10 mouse cellular contexts compared by ENCODE assay signal in genomic region chr1:187605391-187606270, GRCm38 (mm10). TPM values are rescaled to one million over a fixed set of nuclear protein-coding genes. Genes with fewer than 3 reads are reported as not detected.
DNase-seq lines count a peak whose midpoint lies in the region; ATAC-seq lines count a peak whose summit lies in the region.
"Had no signal": no experiment of that assay in that cellular context is flagged by ENCODE, and none has a peak within 500 bp of the region (broad histone marks: within the 10 kb centered on the region; RNA-seq: fewer than 3 reads in every experiment).

No protein-coding gene starts in this region.

- peak overlapping the region; percentile 64 for H3K9ac ChIP-seq in heart, embryonic 13.5 days
- no peak overlapping the region; the same call in 1 of the 2 replicates for H3K9ac ChIP-seq in hindbrain, embryonic 13.5 days
- H3K9ac ChIP-seq in midbrain, embryonic 14.5 days (replicated peaks; ENCODE audit: low read length), result no peak overlapping the region

- no peak for ATAC-seq in heart, embryonic 13.5 days (ENCODE audit: extremely low read depth, insufficient number of reproducible peaks, low FRiP score, low TSS enrichment)
- peak; percentile 40; the same call in 1 of the 2 replicates for ATAC-seq in hindbrain, embryonic 13.5 days (ENCODE audit: low FRiP score)
- ATAC-seq in midbrain, embryonic 14.5 days (ENCODE audit: low FRiP score, low TSS enrichment), result no peak; the same call in 1 of the 2 replicates
- ATAC-seq in inflammation-experienced regulatory T-cells, adult 6 months, result no peak

- H3K4me3 ChIP-seq in heart, embryonic 13.5 days, result peak overlapping the region; percentile 41
- H3K4me3 ChIP-seq in hindbrain, embryonic 13.5 days, result peak overlapping the region; percentile 26
- H3K4me3 ChIP-seq in midbrain, embryonic 14.5 days (replicated peaks; ENCODE audit: low read depth, low read length), result peak overlapping the region; percentile 23
- H3K4me3 ChIP-seq: megakaryocyte, embryonic 14.5 days had no signal

- peaks cover 5% of the 10 kb centered on the region for H3K9me3 ChIP-seq in heart, embryonic 13.5 days
- 0 out of 2 replicates have a peak, but pooled peaks cover 3% of the 10 kb centered on the region for H3K9me3 ChIP-seq in hindbrain, embryonic 13.5 days
- no peaks in the 10 kb centered on the region for H3K9me3 ChIP-seq in midbrain, embryonic 14.5 days (ENCODE audit: control insufficient read depth, low read length)

- peaks cover 56% of the 10 kb centered on the region for H3K27me3 ChIP-seq in heart, embryonic 13.5 days (replicated peaks)
- H3K27me3 ChIP-seq in hindbrain, embryonic 13.5 days, result peaks cover 76% of the 10 kb centered on the region
- peaks cover 46% of the 10 kb centered on the region for H3K27me3 ChIP-seq in midbrain, embryonic 14.5 days (ENCODE audit: control insufficient read depth, insufficient read depth, low read length)

- WGBS in heart, embryonic 13.5 days, result 6% methylated on average over 32 of the region's 32 CpGs
- whole genome bisulfite sequencing in hindbrain, embryonic 13.5 days, result 2% methylated on average over 32 of the region's 32 CpGs
- WGBS in midbrain, embryonic 14.5 days, result 1% methylated on average over 32 of the region's 32 CpGs

- H3K4me1 ChIP-seq in heart, embryonic 13.5 days, result peaks cover 50% of the 10 kb centered on the region
- H3K4me1 ChIP-seq in hindbrain, embryonic 13.5 days (replicated peaks), result peaks cover 67% of the 10 kb centered on the region
- H3K4me1 ChIP-seq in midbrain, embryonic 14.5 days (ENCODE audit: control insufficient read depth, insufficient read depth, low read length), result peaks cover 39% of the 10 kb centered on the region

- H3K4me2 ChIP-seq in heart, embryonic 13.5 days, result peak overlapping the region; percentile 64
- H3K4me2 ChIP-seq in hindbrain, embryonic 13.5 days, result peak overlapping the region; percentile 54
- H3K4me2 ChIP-seq in midbrain, embryonic 14.5 days (ENCODE audit: low read length), result peak overlapping the region; percentile 56

- no peaks in the 10 kb centered on the region for H3K36me3 ChIP-seq in heart, embryonic 13.5 days
- H3K36me3 ChIP-seq in hindbrain, embryonic 13.5 days, result no peaks in the 10 kb centered on the region
- no peaks in the 10 kb centered on the region for H3K36me3 ChIP-seq in midbrain, embryonic 14.5 days (ENCODE audit: control insufficient read depth, insufficient read depth, low read length)

- no peak overlapping the region for H3K27ac ChIP-seq in heart, embryonic 13.5 days (replicated peaks)
- H3K27ac ChIP-seq in hindbrain, embryonic 13.5 days, result peak overlapping the region; percentile 8; the same call in 1 of the 2 replicates
- no peak overlapping the region for H3K27ac ChIP-seq in midbrain, embryonic 14.5 days (replicated peaks; ENCODE audit: low read depth, low read length)

- DNase-seq in heart, postnatal 4 days, result no peak
- peak; percentile 74 for DNase-seq in embryo, embryonic 11 days
- DNase-seq in midbrain, embryonic 14.5 days, result peak; percentile 74
- DNase-seq in frontal cortex, postnatal 36 days (ENCODE audit: low spot score in 2 of 2), result no peak
- no peak for DNase-seq in MN1 (ENCODE audit: low spot score)
- DNase-seq: adrenal gland, adult 2 months had no signal

RNA-seq across cellular contexts. Expression of gene Esrrg, which starts 3.0 kb away (rescaled TPM):
- 21.2 and 23.6 TPM in 2 replicates for polyA plus RNA-seq in heart, embryonic 13.5 days (2015; fragmentation: Nextera tagmentation; extraction: Ambion mirVana)
- total RNA-seq in heart, postnatal 4 days (2021), result 10 to 100 TPM; 37.9 to 50.1 TPM
- 28.4 and 28.9 TPM in 2 replicates for polyA plus RNA-seq in hindbrain, embryonic 13.5 days (2015; fragmentation: Nextera tagmentation; extraction: Ambion mirVana)
- polyA plus RNA-seq in midbrain, embryonic 14.5 days (2014; fragmentation: Nextera tagmentation; extraction: Ambion mirVana), result 32.8 and 34.5 TPM in 2 replicates
- polyA plus RNA-seq in inflammation-experienced regulatory T-cells, adult 6 months (2017; shearing (Covaris generic)), result not detected

Comparison
In these comparisons a context has a peak if more than half of its experiments do, and no peak if none do; other contexts are left out.
1. DNase-seq: peak in embryo, embryonic 11 days (single experiment) and midbrain, embryonic 14.5 days (single experiment); none in heart, postnatal 4 days (single experiment), frontal cortex, postnatal 36 days (0 of 2) and MN1 (single experiment).
2. RNA of gene Esrrg, which starts 3.0 kb away (polyA plus RNA-seq): 32.8 to 34.5 TPM in midbrain, embryonic 14.5 days, 28.4 to 28.9 TPM in hindbrain, embryonic 13.5 days and 21.2 to 23.6 TPM in heart, embryonic 13.5 days; not detected in inflammation-experienced regulatory T-cells, adult 6 months; every median in the first group is over 10 times any median in the second.
3. Peak in every context shown above with its lines, with median percentiles within 50 percentile points of each other: H3K4me2 ChIP-seq and H3K4me3 ChIP-seq.